Mouse (Mus musculus) E14TG2a.4 (cell line): ENCODE data around the gene Zfp711.

Source experiments
- H3K27me3 ChIP-seq: 2 replicates; pipeline ENCODE4 v1.6.1; 2014; ENCODE audit warnings: low read length, control low read depth; ENCODE audit not compliant: insufficient read depth
- H3K36me3 ChIP-seq: 2 replicates; pipeline ENCODE4 v1.6.1; 2014; ENCODE audit warnings: low read length, control low read depth; ENCODE audit not compliant: insufficient read depth
- H3K4me1 ChIP-seq: replicated peaks from 2 replicates; pipeline ENCODE4 v1.6.1; 2014; ENCODE audit warnings: low read depth, low read length, control low read depth
- H3K4me3 ChIP-seq: replicated peaks from 2 replicates; pipeline ENCODE4 v1.5.1; 2014; ENCODE audit warnings: mild to moderate bottlenecking, low read length
- H3K9me3 ChIP-seq: 2 replicates; pipeline ENCODE4 v1.6.1; 2014; ENCODE audit warnings: low read length, control low read depth
- CTCF ChIP-seq: conservative IDR thresholded peaks from 2 replicates; pipeline ENCODE4 v1.5.1; 2014; ENCODE audit warnings: low read length
- NANOG ChIP-seq: IDR thresholded peaks from 2 replicates; pipeline ENCODE4 v1.6.1; 2014; ENCODE audit warnings: borderline replicate concordance, low read length, mixed read lengths
- POU5F1 ChIP-seq: IDR thresholded peaks from 2 replicates; pipeline ENCODE4 v1.6.1; 2014; ENCODE audit warnings: low read length, borderline replicate concordance

The Zfp711 gene

GRCm38 (mm10) chrX:112600511-112601305 lies at the start of gene Zfp711:
TSS of gene Zfp711 (plus strand) at chrX:112600526.
- no peaks in the 10 kb centered on the region for H3K9me3 ChIP-seq
- TF ChIP-seq POU5F1, result no peak
- TF ChIP-seq NANOG, result no peak
- no peak for TF ChIP-seq CTCF
- peaks cover 11% of the 10 kb centered on the region for H3K27me3 ChIP-seq

GRCm38 (mm10) chrX:112567716-112568115 lies 32.6 kb upstream of the Zfp711 start:
- Histone ChIP-seq H3K27me3 (no peaks in the 10 kb centered on the region), H3K4me1 (no peaks in the 10 kb centered on the region), H3K9me3 (no peaks in the 10 kb centered on the region), H3K36me3 (no peaks in the 10 kb centered on the region), H3K4me3 (no peak overlapping the region)
- TF ChIP-seq NANOG (no peak), POU5F1 (no peak), CTCF (no peak)

More at GRCm38 (mm10) chrX:112600511-112601305, at the start of gene Zfp711:
- H3K4me1 ChIP-seq, result no peaks in the 10 kb centered on the region
- H3K36me3 ChIP-seq, result no peaks in the 10 kb centered on the region
- H3K4me3 ChIP-seq, result peak within 1 kb of the TSS; percentile 76

GRCm38 (mm10) chrX:112601306-112602120 lies 1.2 kb downstream of the Zfp711 start:
- peak overlapping the region; percentile 76 for H3K4me3 ChIP-seq
- no peaks in the 10 kb centered on the region for H3K9me3 ChIP-seq
- peaks cover 11% of the 10 kb centered on the region for H3K27me3 ChIP-seq
- TF ChIP-seq NANOG, result no peak
- no peak for TF ChIP-seq CTCF
- no peaks in the 10 kb centered on the region for H3K36me3 ChIP-seq
- H3K4me1 ChIP-seq, result no peaks in the 10 kb centered on the region

- Histone ChIP-seq H3K36me3 (no peaks in the 10 kb centered on the region), H3K4me3 (no peak overlapping the region), H3K27me3 (no peaks in the 10 kb centered on the region), H3K9me3 (no peaks in the 10 kb centered on the region), H3K4me1 (no peaks in the 10 kb centered on the region)
- TF ChIP-seq NANOG, result no peak
- no peak for TF ChIP-seq CTCF
- TF ChIP-seq POU5F1, result no peak
Measured at GRCm38 (mm10) chrX:112675525-112675924, 75.2 kb downstream of the Zfp711 start.

GRCm38 (mm10) chrX:112680605-112681004 lies 80.3 kb downstream of the Zfp711 start:
- no peaks in the 10 kb centered on the region for H3K9me3 ChIP-seq
- H3K4me3 ChIP-seq, result no peak overlapping the region
- H3K36me3 ChIP-seq, result no peaks in the 10 kb centered on the region
- TF ChIP-seq NANOG (no peak), CTCF (no peak), POU5F1 (no peak)
- H3K4me1 ChIP-seq, result no peaks in the 10 kb centered on the region
- H3K27me3 ChIP-seq, result no peaks in the 10 kb centered on the region
